Mouse (Mus musculus) brain, embryonic 14.5 days (tissue): ENCODE results near the gene Pla2g1b. TPM values are rescaled to one million over a fixed set of nuclear protein-coding genes. Genes with fewer than 3 reads are reported as not detected.

Source experiments
- DNase-seq: peaks from one replicate; pipeline ENCODE4 v3.0.0-alpha.2; 2011; ENCODE audit warnings: low read depth
- CTCF ChIP-seq: fragments of 200-500 bp; IDR thresholded peaks from 2 replicates; pipeline ENCODE4 v1.5.1; 2012; ENCODE audit warnings: inconsistent platforms, mild to moderate bottlenecking, moderate library complexity, borderline replicate concordance; ENCODE audit not compliant: insufficient read depth, insufficient read length; ENCODE audit errors: extremely low read depth
- POLR2A ChIP-seq: fragments of 200-500 bp; IDR thresholded peaks from 2 replicates; pipeline ENCODE4 v1.6.1; 2012; ENCODE audit warnings: mild to moderate bottlenecking, inconsistent platforms, borderline replicate concordance; ENCODE audit not compliant: poor library complexity, insufficient read depth, insufficient read length, severe bottlenecking; ENCODE audit errors: extremely low read depth
- polyA plus RNA-seq: library from polyadenylated mRNA; depleted of rRNA; stranded (reverse); fragments of >200 nt; gene quantifications from 2 replicates; pipeline ENCODE4 v1.2.3, GENCODE M21; 2012; rRNA removed

The Pla2g1b gene
- polyA plus RNA-seq = not detected in 2 replicates

GRCm38 (mm10) chr5:115465642-115466420 lies at the start of gene Pla2g1b:
Pla2g1b (plus strand) TSS chr5:115466262.
- TF ChIP-seq POLR2A (no peak), CTCF (peak; percentile 40; the same call in 1 of the 2 replicates)
- peak; percentile 40 for DNase-seq

GRCm38 (mm10) chr5:115428831-115429358 lies 37.2 kb upstream of the Pla2g1b start:
- no peak for DNase-seq
- TF ChIP-seq POLR2A (no peak), CTCF (no peak)

- DNase-seq = peak; percentile 80
- TF ChIP-seq CTCF = no peak
- TF ChIP-seq POLR2A = peak; percentile 91
Measured at GRCm38 (mm10) chr5:115429359-115430186, 36.5 kb upstream of the Pla2g1b start, which contains the start of gene Msi1. Msi1 (plus strand) TSS chr5:115429599.

GRCm38 (mm10) chr5:115430187-115430960 lies 35.7 kb upstream of the Pla2g1b start:
- no peak for DNase-seq
- TF ChIP-seq CTCF (no peak), POLR2A (no peak)

GRCm38 (mm10) chr5:115431061-115431897 lies 34.8 kb upstream of the Pla2g1b start:
- DNase-seq = peak; percentile 90
- peak; percentile 79 for TF ChIP-seq CTCF
- TF ChIP-seq POLR2A = no peak

- TF ChIP-seq POLR2A = no peak
- DNase-seq = no peak
Measured at GRCm38 (mm10) chr5:115431898-115432259, 34.2 kb upstream of the Pla2g1b start.

- no peak for DNase-seq
- no peak for TF ChIP-seq POLR2A
- no peak for TF ChIP-seq CTCF
Measured at GRCm38 (mm10) chr5:115432395-115432794, 33.7 kb upstream of the Pla2g1b start.

GRCm38 (mm10) chr5:115433191-115433590 lies 32.9 kb upstream of the Pla2g1b start:
- DNase-seq = no peak
- TF ChIP-seq CTCF (no peak), POLR2A (no peak)

- peak; percentile 65 for DNase-seq
- TF ChIP-seq CTCF = no peak
Measured at GRCm38 (mm10) chr5:115434280-115434852, 31.7 kb upstream of the Pla2g1b start.

GRCm38 (mm10) chr5:115434853-115435754 lies 31.0 kb upstream of the Pla2g1b start:
- no peak for TF ChIP-seq POLR2A
- TF ChIP-seq CTCF = no peak
- peak; percentile 77 for DNase-seq
